Mouse (Mus musculus) c-Kit-positive CD71-negative TER-119-negative erythroid progenitor cells, embryonic 14.5 days (primary cell): ENCODE data around the gene Gjd3.
"Not testable (repeated sequence)": the region's sequence is repeated elsewhere in the genome, so short reads cannot be mapped to it uniquely, and the experiment has no call there.

Experiments
- DNase-seq: peaks from one replicate; pipeline ENCODE4 v3.0.0-alpha.2; 2013; ENCODE audit warnings: low read depth

Gjd3 gene

DNA sequence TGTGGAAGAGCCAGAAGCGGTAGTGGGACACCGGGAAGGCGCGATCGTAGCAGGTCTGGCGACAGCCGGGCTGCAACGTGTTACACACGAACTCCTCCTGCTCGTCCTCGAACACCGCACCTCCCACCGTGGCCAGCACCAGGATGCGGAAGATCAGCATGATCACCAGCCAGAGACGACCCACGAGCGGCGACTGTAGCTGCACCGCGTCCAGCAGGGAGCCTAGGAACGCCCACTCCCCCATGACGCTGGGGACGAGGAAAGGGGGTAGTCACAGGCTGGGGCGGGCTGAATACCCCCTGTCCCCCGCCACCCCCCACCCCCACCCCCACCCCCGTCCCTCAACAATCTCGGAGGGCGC lies at the start of gene Gjd3:
Gjd3 (minus strand) TSS at position 244 of the 361 bp plus-strand sequence.
- no peak for DNase-seq

GRCm38 (mm10) chr11:99026899-99027440 lies 44.2 kb upstream of the Gjd3 start:
- DNase-seq: no peak

GRCm38 (mm10) chr11:99025878-99026277 lies 43.1 kb upstream of the Gjd3 start:
- no peak for DNase-seq

GRCm38 (mm10) chr11:99024468-99025134 lies 41.8 kb upstream of the Gjd3 start:
- DNase-seq: no peak

GRCm38 (mm10) chr11:99023500-99024467 lies 41.0 kb upstream of the Gjd3 start, which contains the start of gene Top2a:
Gene Top2a (minus strand): TSS chr11:99024189.
- peak; percentile 100 for DNase-seq

- DNase-seq: no peak
Observed at GRCm38 (mm10) chr11:99023094-99023493, 40.3 kb upstream of the Gjd3 start.

- no peak for DNase-seq
Observed at GRCm38 (mm10) chr11:99022384-99022933, 39.6 kb upstream of the Gjd3 start.

- DNase-seq: no peak
Observed at GRCm38 (mm10) chr11:99019844-99020243, 37.0 kb upstream of the Gjd3 start.

DNA sequence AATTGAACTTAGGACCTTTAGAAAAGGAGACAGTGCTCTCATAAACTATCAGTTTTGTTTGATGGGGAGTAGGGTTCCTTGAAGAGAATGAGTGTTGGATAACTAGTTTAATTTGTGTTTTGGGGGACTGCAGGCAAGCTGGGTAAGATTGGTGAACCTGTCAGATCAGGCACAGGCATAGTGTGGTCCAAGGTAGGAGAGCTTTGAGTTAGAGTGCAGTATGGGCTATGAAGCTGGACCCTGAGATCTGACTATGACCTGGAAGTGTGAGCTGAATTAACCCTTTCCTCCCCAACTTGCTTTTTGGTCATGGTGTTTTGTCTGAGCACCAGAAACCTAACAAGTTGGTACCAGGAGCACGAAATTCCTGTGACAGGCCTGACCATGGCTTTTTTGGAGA lies 31.0 kb upstream of the Gjd3 start:
- DNase-seq: no peak

DNA sequence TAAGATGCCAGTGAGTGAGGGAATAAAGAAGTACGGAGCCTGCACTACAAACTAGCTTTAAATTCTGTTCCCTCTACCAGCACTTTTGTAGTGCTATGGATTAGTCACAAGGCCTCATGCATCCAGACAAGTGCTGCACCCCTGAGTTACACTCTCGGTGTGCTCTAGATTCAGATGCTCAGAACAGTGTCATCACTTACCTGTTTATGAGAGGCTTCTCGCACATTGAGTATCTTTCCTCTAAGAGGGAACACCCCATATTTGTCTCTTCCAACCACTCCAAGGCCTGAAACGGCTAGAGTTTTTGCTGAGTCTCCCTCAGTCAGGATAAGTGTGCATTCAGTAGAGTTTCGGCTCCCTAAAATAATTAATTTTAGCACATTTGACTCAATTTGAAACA lies 27.9 kb upstream of the Gjd3 start:
- DNase-seq: no peak

GRCm38 (mm10) chr11:99010124-99010523 lies 27.3 kb upstream of the Gjd3 start:
- DNase-seq: no peak

DNA sequence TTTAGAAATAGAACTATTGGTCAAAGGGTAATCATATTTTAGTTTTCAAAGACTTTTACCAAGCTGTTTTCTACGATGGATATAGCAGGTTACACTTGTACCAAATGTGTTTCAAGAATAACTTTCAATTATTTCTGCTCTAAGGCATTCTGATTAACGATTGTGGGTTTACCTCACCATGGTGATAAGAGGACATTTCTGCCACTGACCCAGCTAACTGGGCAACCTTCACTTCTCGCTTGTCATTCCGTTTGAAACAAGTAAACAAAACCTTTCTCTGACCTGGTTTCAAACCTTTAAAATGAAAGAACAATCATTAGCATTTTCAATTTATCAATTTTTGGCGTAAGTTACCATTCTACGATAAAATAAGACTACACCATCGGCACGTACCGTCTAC lies 24.0 kb upstream of the Gjd3 start:
- no peak for DNase-seq

DNA sequence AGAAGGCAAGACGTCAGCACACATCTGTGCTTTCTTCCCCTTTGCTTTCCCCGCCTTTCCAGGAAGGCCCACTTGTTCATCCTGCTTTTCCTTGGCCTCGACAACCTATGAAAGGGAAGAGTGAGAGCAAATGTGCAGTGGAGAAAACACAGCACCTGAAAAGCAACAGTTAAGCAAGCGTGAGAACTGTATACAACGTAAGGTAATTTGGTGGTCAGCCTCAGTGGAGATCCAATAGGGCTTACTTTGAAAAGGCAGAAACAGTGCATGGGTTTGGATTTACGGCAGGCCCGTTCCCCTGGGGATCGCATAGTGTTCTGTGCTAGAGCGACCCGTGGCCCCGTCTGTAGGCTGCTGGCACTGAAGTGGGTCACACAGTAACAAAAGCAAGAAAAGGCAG lies 16.4 kb upstream of the Gjd3 start:
- DNase-seq: no peak

DNA sequence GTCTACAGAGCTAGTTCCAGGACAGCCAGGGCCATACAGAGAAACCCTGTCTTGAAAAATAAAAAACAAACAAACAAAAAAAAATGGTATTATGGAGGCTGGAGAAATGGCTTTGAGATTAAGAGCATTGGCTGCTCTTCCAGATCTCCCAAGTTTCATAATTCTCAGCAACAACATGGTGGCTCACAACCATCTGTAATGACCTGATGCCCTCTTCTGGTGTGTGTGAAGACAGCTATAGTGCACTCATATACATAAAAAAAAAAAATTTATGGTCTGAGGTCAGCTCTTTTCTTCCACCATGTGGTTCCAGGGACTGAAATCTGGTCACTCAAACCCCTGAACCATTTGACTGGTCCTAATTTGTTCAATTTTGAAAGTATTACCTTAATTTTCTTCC lies 16.0 kb upstream of the Gjd3 start:
- no peak for DNase-seq

GRCm38 (mm10) chr11:98997659-98998058 lies 14.8 kb upstream of the Gjd3 start:
- no peak for DNase-seq

GRCm38 (mm10) chr11:98995987-98996386 lies 13.2 kb upstream of the Gjd3 start:
- no peak for DNase-seq

DNA sequence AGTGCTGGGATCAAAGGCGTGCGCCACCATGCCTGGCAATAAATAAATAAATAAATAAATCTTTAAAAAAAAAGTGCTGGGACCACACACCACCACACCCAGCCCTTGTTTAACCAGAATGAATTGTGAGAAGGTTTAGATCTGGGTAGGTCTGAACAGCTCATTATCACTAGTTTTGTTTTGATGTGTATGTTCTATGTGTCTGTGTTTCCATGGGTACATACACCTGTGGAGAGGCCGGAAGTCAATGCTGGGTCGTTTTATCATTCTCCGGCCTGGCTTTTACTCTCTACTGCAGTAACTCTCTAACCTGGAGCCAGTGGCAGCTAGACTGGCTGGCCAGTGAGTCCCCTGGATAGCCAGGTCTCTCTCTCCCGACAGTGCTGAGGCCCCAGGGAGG lies 8.1 kb upstream of the Gjd3 start:
- no peak for DNase-seq

GRCm38 (mm10) chr11:98988260-98988659 lies 5.4 kb upstream of the Gjd3 start:
- DNase-seq: not testable (repeated sequence)

- no peak for DNase-seq
Observed at GRCm38 (mm10) chr11:98985542-98985941, 2.7 kb upstream of the Gjd3 start.

GRCm38 (mm10) chr11:98983551-98983950 lies 735 bp upstream of the Gjd3 start:
- DNase-seq: no peak

DNA sequence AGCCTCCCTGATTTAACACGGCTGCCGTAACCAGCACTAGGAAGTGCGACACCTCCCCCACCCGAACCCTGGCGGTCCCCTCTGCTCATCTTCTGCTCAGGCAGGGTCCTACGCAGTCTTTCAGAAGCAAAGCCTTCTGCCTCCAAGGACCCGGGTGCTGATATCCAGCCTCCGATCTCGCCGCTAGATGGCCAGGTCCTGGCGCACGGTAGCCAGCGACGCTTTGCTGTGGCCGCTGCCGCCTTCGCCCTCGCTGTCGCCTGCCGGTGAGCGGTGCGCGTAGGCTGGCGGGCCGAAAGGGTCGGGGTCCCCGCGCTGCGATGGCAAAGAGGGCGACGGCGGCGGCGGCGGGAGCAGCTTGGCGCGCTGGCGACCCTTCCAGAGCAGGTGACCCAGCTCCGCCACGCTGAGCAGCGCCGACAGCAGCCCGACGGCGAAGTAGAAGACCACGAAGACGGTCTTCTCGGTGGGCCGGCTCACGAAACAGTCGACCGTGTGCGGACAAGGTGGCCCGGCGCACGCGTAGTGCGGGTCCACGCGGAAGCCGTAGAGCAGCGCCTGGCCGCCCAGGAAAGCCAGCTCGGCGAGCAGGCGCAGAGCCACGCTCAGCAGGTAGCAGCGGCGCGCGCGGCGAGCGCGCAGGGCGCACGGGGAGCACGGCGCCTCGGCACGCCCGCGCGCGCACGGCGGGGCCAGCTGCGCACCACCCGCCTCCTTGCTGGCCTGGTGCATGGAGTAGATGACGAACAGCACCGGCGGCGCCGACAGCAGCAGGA lies 631 bp downstream of the Gjd3 start:
- no peak for DNase-seq
